Mouse (Mus musculus): ENCODE data around the gene Btbd2. TPM values are rescaled to one million over a fixed set of nuclear protein-coding genes. Genes with fewer than 3 reads are reported as not detected.
A peak's percentile ranks its signal among the peaks of the same experiment; 100 is the strongest.

Btbd2 gene
- total RNA-seq, 1 experiment from 2014 or later, result 13.6 TPM

GRCm38 (mm10) chr10:80694159-80694938 lies 37.5 kb upstream of the Btbd2 start:
- no peak for ATAC-seq (replicated peaks in 1 of 2; ENCODE audit: insufficient read depth in 1 of 2, low FRiP score in 2 of 2, low TSS enrichment in 1 of 2, low read depth in 1 of 2, poor library complexity in 2 of 2, severe bottlenecking in 2 of 2)

DNA sequence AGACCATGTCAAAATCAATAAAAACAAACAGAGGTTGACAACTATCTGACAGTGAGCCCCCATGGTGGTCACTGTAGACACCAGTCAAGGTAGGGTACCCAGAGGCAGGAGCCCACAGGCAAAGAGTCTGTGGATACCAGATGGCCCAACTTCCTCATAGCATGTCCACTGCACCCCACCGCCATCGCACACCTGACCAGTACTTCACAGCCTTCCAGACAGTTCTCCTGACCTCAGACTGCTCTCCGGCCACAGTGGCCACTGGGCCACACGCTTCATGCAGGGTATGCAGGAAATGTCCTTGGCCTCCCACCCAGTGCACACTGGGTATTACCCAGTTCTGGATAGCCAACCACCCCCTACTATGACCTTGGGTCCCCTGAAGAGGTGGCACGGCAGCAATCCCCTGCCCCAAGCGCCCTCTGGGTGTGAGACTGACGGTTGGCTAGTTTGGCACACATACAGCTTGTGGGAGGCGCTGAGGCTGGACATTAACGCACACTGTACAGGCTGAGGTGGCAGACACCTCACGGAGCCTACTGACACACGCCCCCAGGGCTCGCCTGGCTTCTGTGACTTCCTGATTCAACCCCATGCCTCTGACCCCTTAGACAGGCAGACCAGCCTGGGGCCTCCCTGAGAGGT lies 36.7 kb upstream of the Btbd2 start:
- no peak for ATAC-seq (replicated peaks in 1 of 2; ENCODE audit: insufficient read depth in 1 of 2, low FRiP score in 2 of 2, low TSS enrichment in 1 of 2, low read depth in 1 of 2, poor library complexity in 2 of 2, severe bottlenecking in 2 of 2)

- peak; percentile 39 to 60 for ATAC-seq (replicated peaks in 1 of 2; ENCODE audit: insufficient read depth in 1 of 2, low FRiP score in 2 of 2, low TSS enrichment in 1 of 2, low read depth in 1 of 2, poor library complexity in 2 of 2, severe bottlenecking in 2 of 2)
Observed at GRCm38 (mm10) chr10:80692249-80693165, 35.6 kb upstream of the Btbd2 start.

DNA sequence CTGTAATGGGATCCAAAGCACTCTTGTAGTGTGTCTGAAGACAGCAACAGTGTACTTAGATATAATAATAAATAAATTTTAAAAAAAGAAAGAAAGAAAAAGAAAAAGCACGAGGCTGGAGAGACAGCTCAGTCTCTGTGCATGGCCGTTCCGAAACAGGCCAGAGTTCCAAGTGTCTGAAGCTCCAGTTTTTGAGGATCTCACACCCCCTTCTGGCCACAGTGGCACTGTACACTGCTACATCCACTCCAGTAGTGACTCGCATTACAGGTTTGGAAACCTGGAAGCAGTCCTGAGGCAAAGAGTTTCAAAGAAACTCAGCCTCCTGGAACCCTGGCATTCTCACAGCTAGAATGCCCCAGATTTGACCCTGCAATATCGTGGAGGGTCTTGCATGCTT lies 31.0 kb upstream of the Btbd2 start:
- ATAC-seq (replicated peaks in 1 of 2; ENCODE audit: insufficient read depth in 1 of 2, low FRiP score in 2 of 2, low TSS enrichment in 1 of 2, low read depth in 1 of 2, poor library complexity in 2 of 2, severe bottlenecking in 2 of 2), result 0 out of 4 replicates have a peak, but pooled peaks of 1 of the 2 experiments have one; percentile 46

DNA sequence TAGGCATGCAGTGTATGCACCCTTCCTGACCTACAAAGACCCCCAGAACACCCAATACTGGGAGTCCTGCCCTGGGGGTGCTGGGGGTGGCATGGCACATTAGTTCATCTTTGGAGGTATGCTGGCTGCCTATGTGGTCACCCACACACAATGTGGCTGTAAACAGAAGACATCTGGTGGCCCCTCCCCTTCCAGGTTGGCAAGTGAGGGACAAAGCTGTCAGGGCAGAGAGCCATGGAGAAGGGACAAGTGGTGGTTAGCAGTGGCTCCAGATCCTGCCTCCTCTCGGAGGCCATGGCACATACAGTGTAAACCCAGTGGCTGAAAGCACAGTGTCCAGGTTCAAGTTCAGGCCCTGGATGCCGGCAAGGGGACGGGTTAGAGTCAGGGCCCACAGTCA lies 29.7 kb upstream of the Btbd2 start:
- no peak for ATAC-seq (replicated peaks in 1 of 2; ENCODE audit: insufficient read depth in 1 of 2, low FRiP score in 2 of 2, low TSS enrichment in 1 of 2, low read depth in 1 of 2, poor library complexity in 2 of 2, severe bottlenecking in 2 of 2)

DNA sequence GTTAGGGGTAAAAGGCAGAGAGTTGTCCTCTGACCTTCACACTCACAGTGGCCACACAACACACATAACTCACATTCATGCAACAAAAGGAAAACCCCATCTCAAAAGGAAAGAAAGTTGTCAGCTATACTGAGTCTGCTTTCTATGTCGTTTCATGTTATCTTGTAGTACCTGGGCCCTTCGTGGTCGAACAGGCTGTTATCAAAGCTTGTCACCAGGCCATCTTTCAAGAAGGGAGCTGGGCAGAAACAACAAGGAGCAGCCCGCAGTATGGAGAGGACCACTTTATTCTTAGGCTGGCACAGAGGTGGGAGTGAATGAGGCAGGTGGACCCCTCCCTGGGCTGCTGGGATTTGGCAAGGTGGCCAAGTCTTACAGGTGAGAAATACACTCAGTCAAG lies 28.1 kb upstream of the Btbd2 start:
- no peak for ATAC-seq (replicated peaks in 1 of 2; ENCODE audit: insufficient read depth in 1 of 2, low FRiP score in 2 of 2, low TSS enrichment in 1 of 2, low read depth in 1 of 2, poor library complexity in 2 of 2, severe bottlenecking in 2 of 2)

- peak; percentile 75 for ATAC-seq (replicated peaks in 1 of 2; ENCODE audit: insufficient read depth in 1 of 2, low FRiP score in 2 of 2, low TSS enrichment in 1 of 2, low read depth in 1 of 2, poor library complexity in 2 of 2, severe bottlenecking in 2 of 2)
Observed at GRCm38 (mm10) chr10:80684214-80684613, 27.3 kb upstream of the Btbd2 start.

GRCm38 (mm10) chr10:80683647-80684046 lies 26.8 kb upstream of the Btbd2 start:
- no peak for ATAC-seq (replicated peaks in 1 of 2; ENCODE audit: insufficient read depth in 1 of 2, low FRiP score in 2 of 2, low TSS enrichment in 1 of 2, low read depth in 1 of 2, poor library complexity in 2 of 2, severe bottlenecking in 2 of 2)

DNA sequence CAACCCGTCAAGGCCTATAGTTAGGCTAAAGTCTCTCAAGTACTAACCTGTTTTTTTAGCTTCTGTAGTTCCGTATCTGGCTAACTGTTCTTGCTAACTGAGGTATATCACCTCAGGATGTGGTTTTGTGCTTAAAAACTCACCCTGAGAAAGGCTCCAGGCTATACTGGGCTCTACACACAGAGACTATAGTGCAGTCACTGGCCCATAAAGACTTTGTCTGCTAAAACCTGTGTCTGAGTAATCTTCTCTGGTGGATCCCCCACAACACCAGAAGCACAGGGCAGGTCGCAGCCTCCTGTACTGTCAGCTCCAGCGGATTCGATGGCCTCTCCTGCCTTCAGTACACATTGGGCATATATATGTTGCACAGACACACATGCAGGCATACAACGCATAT lies 25.1 kb upstream of the Btbd2 start:
- ATAC-seq (replicated peaks in 1 of 2; ENCODE audit: insufficient read depth in 1 of 2, low FRiP score in 2 of 2, low TSS enrichment in 1 of 2, low read depth in 1 of 2, poor library complexity in 2 of 2, severe bottlenecking in 2 of 2), result no peak

DNA sequence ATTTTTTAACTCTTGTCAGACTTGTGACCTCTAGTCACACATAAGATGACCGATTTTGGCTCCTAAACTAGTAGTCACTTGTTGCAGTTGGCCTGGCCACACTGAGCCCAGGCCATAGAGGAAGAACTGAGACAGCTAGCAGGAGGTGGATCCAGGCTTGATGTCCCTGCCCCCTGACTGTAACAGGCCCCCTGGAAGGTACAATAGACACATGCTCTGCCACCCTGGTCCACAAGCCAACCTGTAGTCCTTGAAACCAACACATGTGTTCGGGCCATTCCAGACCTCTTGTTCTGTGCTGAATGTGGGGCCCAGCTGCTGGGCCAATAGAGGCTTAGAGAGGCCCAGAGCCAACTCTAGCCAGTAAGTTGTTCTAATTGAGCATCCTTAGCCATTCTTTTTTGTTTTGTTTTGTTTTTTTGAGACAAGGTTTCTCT lies 23.4 kb upstream of the Btbd2 start:
- ATAC-seq (replicated peaks in 1 of 2; ENCODE audit: insufficient read depth in 1 of 2, low FRiP score in 2 of 2, low TSS enrichment in 1 of 2, low read depth in 1 of 2, poor library complexity in 2 of 2, severe bottlenecking in 2 of 2), result no peak

DNA sequence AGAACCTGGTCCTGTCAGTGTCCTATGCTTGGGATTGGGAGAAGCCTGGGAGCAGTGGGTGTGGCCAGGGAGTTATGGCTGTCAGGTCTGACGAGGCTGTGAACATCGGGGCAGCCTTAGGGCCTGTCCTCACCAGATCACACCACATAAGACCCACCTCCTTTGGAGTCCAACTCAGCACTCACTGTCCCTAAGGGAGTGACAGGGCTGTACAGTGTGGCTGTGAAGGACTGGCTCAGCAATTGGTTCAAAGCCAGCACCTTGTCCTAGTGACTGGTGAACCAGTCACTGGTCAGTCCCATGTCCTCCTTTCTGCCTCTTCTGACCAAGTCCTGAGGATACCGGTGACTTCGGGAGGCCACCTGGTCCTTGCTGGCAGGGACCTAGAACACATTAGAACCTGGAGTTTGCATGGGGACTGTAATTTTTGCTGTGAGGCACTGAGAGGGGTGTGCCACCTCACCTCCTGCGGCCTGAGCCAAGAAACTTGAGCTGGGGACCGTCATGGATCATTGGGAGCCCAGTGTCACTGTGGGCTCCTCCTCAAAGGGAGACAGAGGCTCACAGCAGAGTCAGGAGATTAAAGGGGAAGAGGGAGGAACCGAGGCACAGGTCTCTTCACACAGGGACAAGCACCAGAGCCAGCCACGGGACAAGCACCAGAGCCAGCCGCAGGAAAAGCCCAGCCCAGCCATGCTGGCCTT lies 22.8 kb upstream of the Btbd2 start:
- no peak for ATAC-seq (replicated peaks in 1 of 2; ENCODE audit: insufficient read depth in 1 of 2, low FRiP score in 2 of 2, low TSS enrichment in 1 of 2, low read depth in 1 of 2, poor library complexity in 2 of 2, severe bottlenecking in 2 of 2)

DNA sequence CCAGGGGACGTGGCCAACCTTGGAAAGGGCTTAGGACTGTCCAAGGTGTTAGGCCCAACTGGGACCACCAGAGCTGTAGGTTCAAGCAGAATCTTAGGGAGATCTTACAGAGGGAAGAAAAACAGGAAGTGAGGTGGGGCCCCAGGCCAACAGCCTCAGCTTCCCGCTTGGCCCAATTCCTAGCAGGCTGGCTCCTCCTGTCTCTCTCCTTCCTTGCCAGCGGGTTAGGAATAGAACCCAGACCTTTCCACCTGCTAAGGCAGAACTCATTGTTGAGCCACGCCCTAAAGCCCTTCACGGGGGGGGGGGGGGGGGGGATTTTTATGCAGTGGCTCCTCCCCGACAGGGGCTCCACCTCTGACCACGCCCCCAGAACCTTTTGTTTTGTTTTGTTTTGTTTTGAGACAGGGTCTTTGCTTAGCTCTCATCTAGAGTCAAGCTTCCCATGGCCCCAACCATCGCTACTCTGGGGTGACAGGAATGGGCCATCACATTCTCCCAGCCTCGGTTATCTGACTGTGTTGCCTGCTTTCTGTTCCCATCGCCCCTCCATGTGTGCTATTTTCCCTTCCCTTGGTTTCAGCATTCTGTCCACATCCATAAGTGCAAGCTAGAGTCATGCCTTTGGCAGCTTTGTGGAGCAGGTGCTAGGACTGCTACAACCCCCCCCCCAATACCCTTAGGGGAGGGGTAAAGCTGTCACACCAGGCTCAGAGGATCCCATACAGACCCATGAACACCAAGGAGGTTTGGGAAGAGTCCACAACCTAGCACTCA lies 21.9 kb upstream of the Btbd2 start:
- ATAC-seq (replicated peaks in 1 of 2; ENCODE audit: insufficient read depth in 1 of 2, low FRiP score in 2 of 2, low TSS enrichment in 1 of 2, low read depth in 1 of 2, poor library complexity in 2 of 2, severe bottlenecking in 2 of 2), result peak in 1 of 2 experiments; percentile 8; a peak in 1 of 4 replicates

DNA sequence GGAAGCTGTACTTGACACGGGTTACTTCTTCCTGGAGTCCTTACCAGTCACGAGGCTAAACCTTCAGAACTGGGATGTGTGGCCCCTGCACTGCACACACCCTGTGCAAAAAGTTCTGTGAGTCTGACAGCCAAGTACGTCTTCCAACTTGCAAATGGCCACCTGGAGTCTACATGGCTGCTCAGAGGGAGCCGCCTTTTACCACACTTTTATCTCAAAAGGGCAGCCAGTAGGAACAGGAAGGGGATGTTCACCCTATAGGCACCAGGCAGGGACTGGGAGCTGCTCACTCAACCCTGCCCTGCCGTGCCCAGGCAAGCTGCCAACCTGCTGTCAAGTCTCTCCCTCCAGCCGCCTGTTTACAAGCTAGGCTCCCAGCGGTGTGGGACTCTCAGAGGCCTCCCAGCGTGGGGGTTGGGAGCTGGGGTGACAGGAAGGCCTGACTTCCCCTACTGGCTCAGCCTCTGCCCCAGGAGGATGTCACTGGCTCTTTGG lies 21.1 kb upstream of the Btbd2 start, which contains the start of gene Mknk2:
Gene Mknk2 (minus strand): TSS at position 171 of the 495 bp plus-strand sequence.
- peak; percentile 66 to 68 for ATAC-seq (replicated peaks in 1 of 2; ENCODE audit: insufficient read depth in 1 of 2, low FRiP score in 2 of 2, low TSS enrichment in 1 of 2, low read depth in 1 of 2, poor library complexity in 2 of 2, severe bottlenecking in 2 of 2)

DNA sequence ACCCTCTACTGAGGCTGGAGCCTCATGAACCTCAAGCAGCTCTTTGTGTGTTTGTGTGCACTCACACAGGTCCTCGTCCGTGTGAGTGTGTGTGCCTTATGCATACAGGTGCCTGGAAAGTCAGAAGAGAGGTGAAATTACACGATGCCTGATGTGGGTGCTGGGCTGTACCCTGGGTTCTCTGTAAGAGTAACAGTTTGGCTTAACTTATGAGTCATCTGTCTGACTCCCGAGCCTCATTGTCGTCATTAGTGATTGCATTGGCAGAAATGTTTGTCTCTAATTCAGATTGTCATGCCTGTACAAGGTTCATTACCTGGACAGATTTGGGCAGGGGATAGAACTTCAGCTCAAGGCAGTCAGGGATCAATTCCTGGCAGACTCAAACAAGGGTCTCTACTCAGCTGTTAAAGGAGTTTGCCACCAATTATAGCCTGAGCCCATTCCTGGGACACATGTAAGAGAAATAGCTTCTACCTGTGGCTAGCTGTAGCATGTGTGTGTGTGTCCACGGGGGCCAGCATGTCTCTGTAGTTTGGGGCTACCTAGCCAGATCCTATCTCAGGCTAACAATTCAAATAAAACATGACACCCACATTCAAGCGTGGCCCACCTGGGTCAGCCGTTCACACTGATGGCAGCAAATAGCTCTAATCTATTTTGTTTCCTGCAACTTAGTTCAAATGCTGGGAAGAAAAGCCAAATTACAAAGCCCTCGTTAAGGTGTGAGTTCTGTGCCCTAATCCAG lies 20.4 kb upstream of the Btbd2 start:
- no peak for ATAC-seq (replicated peaks in 1 of 2; ENCODE audit: insufficient read depth in 1 of 2, low FRiP score in 2 of 2, low TSS enrichment in 1 of 2, low read depth in 1 of 2, poor library complexity in 2 of 2, severe bottlenecking in 2 of 2)

DNA sequence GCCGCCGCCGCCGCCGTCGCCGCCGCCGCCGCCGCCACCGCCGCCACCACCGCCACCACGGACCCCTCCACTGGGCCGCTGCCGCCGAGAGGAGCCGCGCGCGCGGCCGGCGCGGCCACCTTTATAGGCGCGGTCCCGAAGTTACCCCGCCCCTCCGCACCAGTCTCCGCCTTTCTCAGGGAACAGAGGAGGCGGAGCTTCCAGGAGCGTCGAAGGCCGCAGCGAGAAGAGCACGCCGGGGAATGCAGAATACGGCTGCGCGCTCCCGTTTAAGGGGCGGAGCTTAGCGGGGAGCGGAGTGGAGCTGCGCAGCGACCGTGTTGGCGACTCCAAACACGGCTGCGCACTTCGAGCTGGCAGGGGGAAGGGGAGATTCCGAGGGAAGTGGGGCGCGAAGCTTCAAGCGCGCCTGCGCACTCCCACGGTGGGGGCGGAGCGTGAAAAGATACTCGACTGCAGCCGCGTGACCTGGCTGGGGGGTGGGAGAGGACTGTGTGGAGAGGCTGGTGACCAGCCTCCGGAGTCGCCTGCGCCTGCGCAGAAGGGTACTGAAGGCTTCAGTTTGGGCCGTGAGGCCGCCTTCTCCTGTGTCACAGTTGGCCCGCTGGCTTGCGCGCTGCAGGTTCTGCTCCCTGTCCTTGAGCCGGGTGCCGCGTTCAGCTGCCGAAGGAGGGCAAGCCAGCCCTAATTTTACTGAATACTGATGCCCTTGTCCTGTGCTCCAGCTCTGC lies 19.5 kb upstream of the Btbd2 start:
- ATAC-seq (replicated peaks in 1 of 2; ENCODE audit: insufficient read depth in 1 of 2, low FRiP score in 2 of 2, low TSS enrichment in 1 of 2, low read depth in 1 of 2, poor library complexity in 2 of 2, severe bottlenecking in 2 of 2), result peak; percentile 59 to 63
